Mouse (Mus musculus): ENCODE measurements at regions not wholly inside any gene's neighbourhood (a gene's known extent, or its start where the extent isn't known, plus 50 kb on each side); places are given as distances from the start of the nearest gene placed in this dataset.
A peak's percentile ranks its signal among the peaks of the same experiment; 100 is the strongest.

- Histone ChIP-seq H3K27ac (ENCODE audit: insufficient read depth, low read length) (no peak overlapping the region), H3K4me1 (ENCODE audit: control insufficient read depth, insufficient read depth, low read length) (no peaks in the 10 kb centered on the region)
- no peak for TF ChIP-seq POLR2A (IDR thresholded peaks at IDR 0.05; ENCODE audit: extremely low read depth, insufficient read depth, low read length)
- TF ChIP-seq CTCF (IDR thresholded peaks at IDR 0.05; ENCODE audit: extremely low read depth, insufficient read depth, low read length), result peak; percentile 31; the same call in 1 of the 2 replicates
These were observed 1088.5 kb downstream of the Jrkl start for GRCm38 (mm10) chr9:12157157-12157556.

GRCm38 (mm10) chr9:12113374-12113773 is 1132.3 kb downstream of the Jrkl start:
- Histone ChIP-seq H3K27ac (ENCODE audit: insufficient read depth, low read length) (no peak overlapping the region), H3K4me1 (ENCODE audit: control insufficient read depth, insufficient read depth, low read length) (no peaks in the 10 kb centered on the region), H3K4me3 (ENCODE audit: insufficient read depth, low read length) (no peak overlapping the region)
- no peak for TF ChIP-seq POLR2A (IDR thresholded peaks at IDR 0.05; ENCODE audit: extremely low read depth, insufficient read depth, low read length)
- no peak for TF ChIP-seq CTCF (IDR thresholded peaks at IDR 0.05; ENCODE audit: extremely low read depth, insufficient read depth, low read length)

More at GRCm38 (mm10) chr9:12157157-12157556, 1088.5 kb downstream of the Jrkl start:
- H3K4me3 ChIP-seq (ENCODE audit: insufficient read depth, low read length), result no peak overlapping the region

Measured in cortical plate, adult 2 months (tissue).